Mouse (Mus musculus) MEL-GATA-1-ER (cell line): ENCODE data around the gene Tom1l2.

Experiments used
- DNase-seq: peaks from one replicate; pipeline ENCODE4 v3.0.0-alpha.2; 2012; ENCODE audit warnings: low read depth; ENCODE audit errors: extremely low read depth

Gene Tom1l2

DNA sequence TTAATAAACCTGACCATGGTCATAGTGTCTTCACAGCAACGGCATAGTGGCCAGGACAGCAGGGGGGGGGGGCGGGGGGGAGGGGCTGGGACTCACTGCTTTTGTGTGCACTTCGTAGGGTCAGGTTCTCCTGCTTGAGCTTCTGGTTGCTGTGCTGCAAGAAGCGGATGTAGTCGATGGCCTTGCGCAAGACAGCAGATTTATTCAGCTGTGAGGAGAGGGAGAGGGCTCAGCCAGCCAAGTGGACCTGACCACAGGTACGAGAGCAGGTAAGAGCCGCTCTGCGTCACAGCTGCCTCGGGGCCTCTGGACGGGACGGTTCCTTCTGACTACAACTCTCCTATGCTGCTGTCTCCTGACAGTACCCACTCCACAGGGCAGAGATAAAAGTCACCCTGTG lies 147.7 kb downstream of the Tom1l2 start:
- DNase-seq, result no peak

DNA sequence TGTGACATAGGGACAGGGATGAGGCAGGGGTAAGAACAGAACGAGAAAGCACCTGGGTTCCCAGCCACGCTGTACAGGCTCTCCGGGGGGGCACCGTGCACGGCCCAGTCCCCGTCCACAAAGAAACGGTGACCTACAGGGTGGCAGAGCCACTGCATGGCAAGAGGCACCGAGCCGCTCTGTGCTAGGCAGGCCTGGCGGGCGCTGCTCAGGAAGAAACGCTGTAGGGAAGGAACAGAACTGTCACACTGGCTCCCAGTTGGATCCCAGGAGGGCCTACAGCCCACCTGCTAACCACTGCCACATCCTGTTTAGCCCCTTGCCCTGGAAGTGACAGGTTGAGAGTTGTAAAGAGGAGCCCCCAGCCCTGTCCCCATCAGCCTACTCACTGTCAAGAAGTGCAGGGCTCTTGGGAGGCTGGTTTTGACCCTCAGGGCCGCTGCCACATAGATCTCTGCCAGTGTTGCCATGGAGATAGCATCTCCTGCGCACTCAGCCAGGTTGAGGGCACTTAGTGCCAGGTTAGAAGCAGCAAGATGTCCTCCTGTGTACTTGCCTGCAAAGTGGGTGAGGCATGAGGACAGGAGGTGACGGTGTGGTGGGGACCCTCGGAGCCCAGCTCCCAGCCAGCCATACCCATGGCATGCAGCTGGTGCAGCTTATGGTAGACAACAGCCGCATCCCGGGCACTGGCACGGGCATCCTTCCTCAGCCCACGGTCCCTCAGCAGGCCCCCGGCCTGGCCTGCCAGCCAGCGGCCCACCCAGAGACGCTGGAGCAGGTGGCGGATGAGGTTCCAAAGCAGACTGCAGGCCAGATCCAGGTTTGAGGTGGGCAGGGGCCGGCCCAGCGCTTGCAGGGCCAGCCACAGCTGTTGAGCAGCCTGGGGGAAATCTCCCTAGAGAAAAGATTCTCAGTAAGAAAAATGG lies 149.7 kb downstream of the Tom1l2 start:
- DNase-seq, result no peak

DNA sequence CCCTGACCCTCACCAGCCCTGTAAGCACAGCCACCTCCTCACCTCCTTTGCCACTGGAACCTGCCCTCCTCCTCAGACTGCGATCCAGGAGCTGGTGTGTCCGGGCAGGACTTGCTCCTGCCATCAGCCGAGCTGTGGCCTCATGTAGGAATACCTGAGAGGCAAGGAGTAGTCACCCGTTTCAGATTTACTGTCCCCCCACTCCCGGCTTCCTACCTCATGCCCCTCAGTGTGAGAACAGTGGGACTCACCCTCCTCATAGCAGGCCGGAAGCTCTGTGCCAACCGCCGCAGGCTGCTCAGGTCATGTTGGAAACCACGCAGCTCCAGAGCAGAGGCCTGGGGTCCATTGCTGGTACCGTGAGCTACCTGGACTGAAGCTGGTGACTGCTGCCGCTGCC lies 152.3 kb downstream of the Tom1l2 start:
- DNase-seq, result no peak

DNA sequence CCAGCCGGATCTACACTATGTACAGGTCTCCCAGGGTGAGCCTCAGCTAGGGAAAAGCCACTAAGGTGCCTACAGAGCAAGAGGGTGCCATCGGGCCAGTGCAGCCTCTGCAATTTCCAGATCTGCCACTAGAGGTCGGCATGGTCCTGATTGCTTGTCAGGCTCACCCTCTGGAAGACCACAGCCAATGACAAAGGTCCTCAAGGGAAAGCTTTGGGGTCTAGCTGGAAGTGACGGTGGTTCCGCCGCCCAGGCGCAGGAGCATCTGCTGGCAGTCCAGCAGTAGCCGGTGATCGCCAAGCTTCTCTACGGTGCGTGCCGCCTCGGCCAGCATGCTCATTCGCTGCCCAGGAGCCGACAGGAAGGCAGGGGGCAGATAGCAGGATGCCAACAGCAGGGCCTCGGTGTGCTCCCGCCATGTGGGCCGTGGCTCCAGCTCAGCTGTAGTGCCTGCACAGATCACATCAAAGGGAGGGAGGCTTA lies 153.0 kb downstream of the Tom1l2 start:
- DNase-seq, result peak; percentile 64

DNA sequence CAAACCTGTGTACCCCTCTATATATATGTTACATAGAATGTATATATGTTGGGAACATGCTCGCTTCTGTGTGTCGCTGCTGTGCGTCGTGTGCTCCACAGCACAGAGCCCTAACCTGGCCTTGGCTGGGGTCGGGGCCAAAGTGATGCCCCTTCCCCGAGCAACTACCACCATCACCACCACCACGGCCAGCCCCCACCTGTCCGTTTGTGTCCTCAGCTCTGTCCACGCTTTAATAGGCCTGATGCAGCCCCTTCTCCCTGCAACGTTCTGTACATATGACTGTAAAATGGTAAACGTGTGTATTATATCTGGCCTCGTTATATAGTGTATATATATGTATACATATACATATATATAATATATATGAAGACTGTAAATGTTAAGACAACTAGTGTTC lies 154.1 kb downstream of the Tom1l2 start:
- DNase-seq, result no peak

DNA sequence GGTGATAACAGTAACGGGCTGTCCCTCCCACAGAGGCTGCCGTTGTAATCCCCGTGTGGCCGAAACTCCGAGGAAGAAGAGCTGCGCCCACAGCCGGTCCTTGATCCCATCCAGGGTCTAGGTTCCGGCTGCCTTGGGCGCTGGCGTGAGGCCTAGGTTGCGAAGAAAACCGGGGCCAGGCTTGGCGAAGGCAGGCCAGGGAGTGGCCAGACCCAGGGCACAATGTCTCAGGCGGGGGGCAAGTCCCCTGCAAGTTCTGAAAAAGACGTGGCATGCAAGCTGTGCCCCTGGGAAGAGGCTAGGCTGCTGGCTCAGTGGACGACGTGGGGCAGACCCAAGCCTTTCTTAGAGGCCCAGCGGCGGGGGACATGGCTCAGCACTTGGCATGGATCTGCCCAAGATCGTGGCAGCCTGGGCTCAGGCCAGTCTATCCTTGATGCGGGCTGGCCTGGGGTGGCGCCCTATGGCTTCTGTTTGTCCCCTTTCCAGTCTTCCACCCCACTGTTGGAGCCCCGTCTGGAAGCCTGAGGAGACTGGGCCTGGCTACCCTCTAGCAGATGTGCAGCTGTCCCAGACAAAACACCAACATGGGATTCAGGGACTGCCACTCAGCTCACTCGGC lies 154.6 kb downstream of the Tom1l2 start:
- no peak for DNase-seq

DNA sequence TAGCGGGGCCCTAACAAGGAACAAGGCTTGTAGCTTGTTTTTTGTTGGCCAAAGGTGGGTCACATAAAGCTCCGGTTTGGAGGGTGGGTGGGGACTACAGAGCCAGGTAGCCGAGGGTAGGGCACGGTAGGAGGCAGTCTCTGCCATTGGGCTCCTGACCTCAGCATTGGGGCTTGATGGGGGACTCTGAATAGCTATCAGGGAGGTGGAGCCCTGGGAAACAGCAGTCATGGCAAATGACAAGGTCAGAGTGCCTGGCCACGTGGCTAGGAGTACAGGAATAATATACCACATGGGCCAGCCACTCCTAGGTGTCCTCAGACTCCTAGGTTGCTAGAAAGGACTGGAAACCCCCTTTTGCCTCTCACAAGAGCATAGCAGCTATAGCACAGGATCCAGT lies 156.4 kb downstream of the Tom1l2 start:
- DNase-seq, result no peak

DNA sequence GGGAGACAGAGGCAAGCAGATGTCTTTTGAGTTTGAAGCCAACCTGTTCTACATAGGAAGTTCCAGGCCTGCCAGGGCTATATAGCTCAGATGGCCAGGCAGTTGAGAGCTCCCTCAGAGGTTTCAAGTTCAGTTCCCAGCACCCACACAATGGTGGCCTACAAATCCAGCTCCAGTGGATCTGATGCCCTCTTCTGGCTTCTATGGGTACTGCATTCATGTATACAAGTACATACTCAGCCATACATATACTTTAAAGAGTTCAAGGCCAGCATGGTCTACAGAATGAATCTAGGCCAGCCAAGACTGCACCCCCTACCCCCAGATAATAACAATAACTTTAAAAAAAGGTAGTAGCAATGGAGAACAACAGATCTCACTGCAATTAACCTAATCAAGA lies 157.6 kb downstream of the Tom1l2 start:
- DNase-seq, result no peak

DNA sequence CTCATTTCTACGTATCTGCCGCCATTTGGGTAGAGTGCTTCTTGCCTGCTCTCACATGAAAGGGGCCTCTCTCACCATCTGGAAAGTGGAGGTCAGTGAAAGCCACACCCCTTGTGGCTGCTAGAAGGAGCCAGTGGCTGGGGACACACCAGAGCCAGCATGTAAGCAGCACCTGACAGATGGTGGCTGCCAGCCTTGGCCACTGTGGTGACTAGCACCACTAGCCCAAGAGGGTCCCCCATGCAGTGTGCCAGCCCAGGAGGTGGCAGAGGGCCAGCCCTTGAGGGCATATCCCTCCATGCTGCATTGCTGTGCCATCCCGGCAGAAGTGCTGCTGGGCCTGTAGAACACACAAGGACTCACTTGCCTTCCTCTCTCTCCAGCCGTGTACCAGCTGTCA lies 159.1 kb downstream of the Tom1l2 start:
- no peak for DNase-seq

DNA sequence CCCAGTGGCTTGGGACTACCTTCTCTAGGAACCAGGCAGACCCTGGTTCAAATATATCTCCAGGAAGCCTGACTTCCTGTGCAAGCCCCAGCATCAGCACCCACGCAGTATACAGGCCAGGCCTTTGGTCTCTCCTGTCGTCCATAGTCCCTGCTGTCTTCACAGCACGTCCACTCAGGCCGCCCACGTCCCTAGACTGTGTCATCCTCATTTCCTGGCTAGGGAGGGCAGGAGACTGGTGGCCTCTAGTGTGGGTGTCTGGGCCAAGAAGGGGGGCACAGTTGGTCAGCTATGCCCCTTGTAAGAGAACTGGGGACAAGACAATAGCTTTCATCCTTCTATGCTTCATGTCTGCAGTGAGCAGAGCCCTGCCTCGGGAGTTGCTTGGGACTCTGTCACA lies 160.2 kb downstream of the Tom1l2 start:
- DNase-seq, result no peak

DNA sequence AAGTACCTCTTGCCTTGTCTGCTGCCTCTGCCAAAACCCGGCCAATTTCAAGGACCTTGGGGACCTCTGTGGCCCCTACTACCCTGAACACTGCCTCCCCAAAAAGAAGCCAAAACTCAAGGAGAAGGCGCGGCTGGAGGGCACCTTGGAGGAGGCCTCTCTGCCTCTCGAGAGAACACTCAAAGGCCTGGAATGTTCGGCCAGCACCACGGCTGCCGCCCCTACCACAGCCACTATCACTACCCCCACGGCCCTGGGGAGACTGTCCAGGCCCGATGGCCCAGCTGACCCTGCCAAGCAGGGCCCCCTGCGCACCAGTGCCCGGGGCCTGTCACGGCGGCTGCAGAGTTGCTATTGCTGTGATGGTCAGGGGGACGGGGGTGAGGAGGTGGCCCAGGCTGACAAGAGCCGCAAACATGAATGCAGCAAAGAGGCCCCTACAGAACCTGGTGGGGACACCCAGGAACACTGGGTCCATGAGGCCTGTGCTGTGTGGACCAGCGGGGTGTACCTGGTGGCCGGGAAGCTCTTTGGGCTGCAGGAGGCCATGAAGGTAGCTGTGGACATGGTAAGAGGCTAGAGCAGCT lies 162.6 kb downstream of the Tom1l2 start:
- DNase-seq, result no peak

DNA sequence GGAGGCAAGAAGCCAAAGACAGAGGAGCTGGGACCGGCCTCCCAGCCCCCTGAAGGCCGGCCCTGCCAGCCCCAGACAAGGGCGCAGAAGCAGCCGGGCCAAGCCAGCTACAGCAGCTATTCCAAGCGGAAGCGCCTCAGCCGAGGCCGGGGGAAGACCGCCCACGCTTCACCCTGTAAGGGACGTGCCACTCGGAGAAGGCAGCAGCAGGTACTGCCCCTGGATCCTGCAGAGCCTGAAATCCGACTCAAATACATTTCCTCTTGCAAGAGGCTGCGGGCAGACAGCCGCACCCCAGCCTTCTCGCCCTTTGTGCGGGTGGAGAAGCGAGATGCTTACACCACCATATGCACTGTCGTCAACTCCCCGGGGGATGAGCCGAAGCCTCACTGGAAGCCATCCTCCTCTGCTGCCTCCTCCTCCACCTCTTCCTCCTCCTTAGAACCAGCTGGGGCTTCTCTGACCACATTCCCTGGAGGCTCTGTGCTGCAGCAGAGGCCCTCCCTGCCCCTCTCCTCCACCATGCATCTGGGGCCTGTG lies 163.1 kb downstream of the Tom1l2 start:
- DNase-seq, result no peak

DNA sequence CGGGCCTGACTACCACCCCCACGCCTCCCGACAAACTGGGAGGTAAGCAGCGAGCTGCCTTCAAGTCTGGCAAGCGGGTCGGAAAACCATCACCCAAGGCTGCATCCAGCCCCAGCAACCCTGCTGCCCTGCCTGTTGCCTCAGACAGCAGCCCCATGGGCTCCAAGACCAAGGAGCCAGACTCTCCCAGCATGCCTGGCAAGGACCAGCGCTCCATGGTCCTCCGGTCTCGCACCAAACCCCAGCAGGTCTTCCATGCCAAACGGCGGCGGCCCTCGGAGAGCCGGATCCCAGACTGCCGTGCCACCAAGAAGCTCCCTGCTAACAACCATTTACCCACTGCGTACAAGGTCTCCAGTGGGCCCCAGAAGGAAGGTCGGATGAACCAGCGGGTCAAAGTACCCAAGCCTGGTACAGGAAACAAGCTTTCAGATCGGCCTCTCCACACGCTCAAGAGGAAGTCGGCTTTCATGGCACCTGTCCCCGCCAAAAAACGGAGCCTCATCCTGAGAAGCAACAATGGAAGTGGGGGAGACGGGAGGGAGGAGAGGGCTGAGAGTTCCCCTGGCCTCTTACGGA lies 164.3 kb downstream of the Tom1l2 start:
- DNase-seq, result no peak

DNA sequence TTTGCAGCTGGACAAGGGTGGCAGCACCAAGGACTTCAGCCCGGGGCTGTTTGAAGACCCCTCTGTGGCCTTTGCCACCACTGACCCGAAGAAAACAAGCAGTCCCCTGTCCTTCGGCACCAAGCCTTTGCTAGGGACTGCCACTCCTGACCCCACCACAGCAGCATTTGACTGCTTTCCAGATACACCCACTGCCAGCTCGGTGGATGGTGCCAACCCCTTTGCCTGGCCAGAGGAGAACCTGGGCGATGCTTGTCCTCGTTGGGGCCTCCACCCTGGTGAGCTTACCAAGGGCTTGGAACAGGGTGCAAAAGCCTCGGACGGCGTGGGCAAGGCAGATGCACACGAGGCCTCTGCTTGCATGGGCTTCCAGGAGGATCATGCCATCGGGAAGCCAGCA lies 165.6 kb downstream of the Tom1l2 start:
- DNase-seq, result no peak

DNA sequence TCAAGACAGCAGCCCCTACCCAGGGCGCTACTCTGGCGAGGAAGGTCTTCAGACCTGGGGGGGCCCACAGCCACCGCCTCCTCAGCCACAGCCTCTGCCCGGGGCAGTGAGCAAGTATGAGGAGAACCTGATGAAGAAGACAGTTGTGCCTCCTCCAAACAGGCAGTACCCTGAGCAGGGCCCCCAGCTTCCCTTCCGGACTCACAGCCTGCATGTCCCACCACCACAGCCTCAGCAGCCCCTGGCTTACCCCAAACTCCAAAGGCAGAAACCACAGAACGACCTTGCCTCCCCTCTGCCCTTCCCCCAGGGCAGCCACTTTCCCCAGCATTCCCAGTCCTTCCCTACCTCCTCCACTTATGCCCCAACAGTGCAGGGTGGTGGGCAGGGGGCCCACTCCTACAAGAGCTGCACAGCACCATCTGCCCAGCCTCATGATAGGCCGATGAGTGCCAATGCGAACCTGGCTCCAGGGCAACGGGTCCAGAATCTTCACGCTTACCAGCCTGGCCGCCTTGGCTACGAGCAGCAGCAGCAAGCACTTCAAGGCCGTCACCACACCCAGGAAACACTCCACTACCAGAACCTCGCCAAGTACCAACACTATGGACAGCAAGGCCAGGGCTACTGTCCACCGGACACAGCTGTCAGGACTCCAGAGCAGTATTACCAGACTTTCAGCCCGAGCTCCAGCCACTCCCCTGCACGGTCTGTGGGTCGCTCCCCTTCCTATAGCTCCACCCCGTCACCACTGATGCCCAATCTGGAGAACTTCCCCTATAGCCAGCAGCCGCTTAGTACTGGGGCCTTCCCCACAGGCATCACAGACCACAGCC lies 167.1 kb downstream of the Tom1l2 start:
- no peak for DNase-seq

DNA sequence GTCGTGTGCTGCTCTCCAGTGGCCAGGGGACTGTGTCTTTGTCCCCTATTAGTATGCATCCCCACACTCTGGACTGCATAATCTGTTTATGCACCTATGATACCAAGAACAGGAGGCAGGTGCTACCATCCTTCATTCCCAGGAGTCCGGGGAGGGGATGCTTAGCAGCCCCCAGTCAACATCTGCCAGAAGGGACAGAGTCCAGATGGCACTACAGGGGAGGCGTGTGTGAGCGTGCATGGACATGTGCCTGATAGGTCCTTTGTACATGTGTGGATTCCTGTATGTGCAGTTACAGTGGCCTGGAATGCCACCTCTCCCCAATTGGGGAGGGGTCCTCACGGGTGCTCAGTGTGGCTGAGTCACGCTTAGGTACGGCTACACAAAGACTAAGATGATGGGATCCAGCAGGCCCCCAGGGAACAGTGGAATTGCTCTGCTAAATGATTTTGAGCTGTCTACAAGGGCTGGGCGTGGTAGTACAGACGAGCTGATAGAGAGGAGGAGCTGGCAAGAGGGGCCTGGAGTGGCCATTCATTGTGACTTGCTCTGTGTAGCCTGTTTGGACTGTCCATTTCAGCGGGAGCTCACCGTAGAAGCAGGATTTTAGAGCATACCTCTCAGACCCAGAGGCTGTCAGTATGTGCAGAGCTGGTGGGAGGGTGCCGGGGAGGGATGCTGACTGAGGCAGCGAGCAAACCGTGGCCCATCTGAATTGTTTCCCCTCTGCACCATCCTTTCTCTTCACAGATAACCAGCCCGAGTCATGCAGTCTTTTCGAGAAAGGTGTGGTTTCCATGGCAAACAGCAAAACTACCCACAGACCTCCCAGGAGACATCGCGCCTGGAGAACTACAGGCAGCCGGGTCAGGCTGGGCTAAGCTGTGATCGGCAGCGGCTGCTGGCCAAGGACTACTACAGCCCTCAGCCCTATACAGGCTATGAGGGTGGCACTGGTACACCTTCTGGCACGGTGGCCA lies 168.1 kb downstream of the Tom1l2 start:
- DNase-seq, result no peak

DNA sequence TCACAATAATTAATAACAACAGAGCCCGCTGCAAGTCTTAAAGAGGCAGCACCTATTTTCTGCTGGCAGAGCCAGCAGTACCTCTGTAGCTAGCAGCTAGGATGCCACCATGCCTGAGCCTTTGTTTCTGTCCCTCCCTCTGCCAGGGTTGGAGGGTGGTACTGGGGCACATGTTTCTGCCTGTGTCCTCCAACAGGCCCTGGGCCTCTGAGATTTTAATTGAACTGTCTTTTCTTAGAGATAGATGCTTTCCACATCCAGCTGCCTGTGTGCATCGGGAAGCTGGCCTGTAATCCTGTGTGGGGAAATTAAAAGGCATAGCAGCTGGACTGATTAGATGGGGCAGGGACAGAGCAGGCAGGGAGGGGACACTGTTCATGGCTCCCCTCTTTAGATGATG lies 170.0 kb downstream of the Tom1l2 start:
- no peak for DNase-seq

DNA sequence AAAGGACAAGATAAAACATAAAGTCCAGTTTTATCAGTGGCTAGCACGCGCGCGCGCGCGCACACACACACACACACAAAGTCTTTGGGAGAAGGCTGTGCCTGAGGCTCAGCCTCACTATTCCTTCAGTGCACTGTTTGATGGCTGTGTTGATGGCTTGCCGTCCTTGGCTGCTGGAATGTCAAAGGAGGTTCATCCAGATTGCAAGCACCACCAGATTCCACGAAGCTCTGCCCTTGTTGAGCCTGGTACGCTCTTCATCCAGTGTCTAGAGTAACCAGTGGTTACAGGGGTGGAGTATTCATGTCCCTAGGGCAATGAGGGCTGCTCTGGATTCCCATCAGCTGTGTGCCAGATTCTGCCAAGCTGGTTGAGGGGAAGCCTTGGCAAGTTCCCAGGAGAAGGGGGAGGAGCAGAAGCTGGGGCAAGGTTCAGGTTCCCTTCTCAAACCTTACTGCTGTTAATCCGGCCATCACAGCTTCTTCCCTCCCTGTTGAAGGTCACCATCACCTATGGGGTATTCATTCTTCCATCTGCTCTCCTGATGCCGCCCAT lies 170.5 kb downstream of the Tom1l2 start:
- DNase-seq, result no peak

DNA sequence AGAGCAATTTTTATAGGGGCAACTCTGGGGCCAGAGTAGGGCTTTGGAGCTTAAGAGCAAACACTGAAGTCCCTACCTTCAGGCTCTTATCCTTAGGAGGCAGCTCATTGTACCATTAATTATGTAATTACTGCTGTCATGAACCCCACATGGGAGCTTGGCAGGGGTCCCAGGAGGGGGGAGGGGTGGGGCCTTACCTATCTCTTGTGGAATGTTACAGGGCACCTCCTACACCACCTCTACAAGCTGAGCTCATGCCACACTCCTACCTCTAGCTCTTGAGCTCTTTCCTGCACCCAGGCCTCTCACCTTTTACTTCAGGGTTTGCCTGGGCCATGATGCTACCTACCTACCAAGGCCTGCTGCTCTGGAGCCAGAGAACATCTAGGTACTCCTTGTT lies 174.2 kb downstream of the Tom1l2 start:
- DNase-seq, result no peak
